11 mouse cellular contexts compared by ENCODE assay signal in genomic region chr4:149775330-149775729, GRCm38 (mm10). TPM values are rescaled to one million over a fixed set of nuclear protein-coding genes. Genes with fewer than 3 reads are reported as not detected.
A peak's percentile ranks its signal among the peaks of the same experiment; 100 is the strongest.
DNase-seq lines count a peak whose midpoint lies in the region; TF ChIP-seq lines count a peak whose summit lies in the region.
"Had no signal": no experiment of that assay in that cellular context is flagged by ENCODE, and none has a peak within 500 bp of the region (broad histone marks: within the 10 kb centered on the region; RNA-seq: fewer than 3 reads in every experiment).

No protein-coding gene starts in this region.

- intact Hi-C loops in left cerebral cortex, postnatal 4 days (cut with DNase I) = no loop called here
- intact Hi-C loops in left cerebral cortex, postnatal 10 days (cut with DNase I) = no loop called here
- intact Hi-C loops in gastrocnemius, adult 2 months (cut with DNase I) = loop anchor here (2.0 kb wide), 1 partner anchor 15 kb away; no protein-coding TSS in a partner anchor

- H3K27ac ChIP-seq in gastrocnemius, adult 2 months = peak overlapping the region; percentile 99
- H3K27ac ChIP-seq: embryonic facial prominence, embryonic 10.5 days; heart, embryonic 15.5 days; midbrain, embryonic 12.5 days had no signal

- DNase-seq in left cerebral cortex, postnatal 4 days = peak; percentile 66
- DNase-seq in left cerebral cortex, postnatal 10 days (ENCODE audit: extremely low spot score in 1 of 2, low spot score in 2 of 2) = no peak
- DNase-seq in adrenal gland, postnatal 10 days = peak; percentile 83
- DNase-seq in gastrocnemius, adult 2 months = peak; percentile 90
- peak; percentile 89 to 94 for DNase-seq in kidney, postnatal 36 days
- no peak for DNase-seq in layer of hippocampus, adult 8-10 months (ENCODE audit: low spot score in 2 of 2)
- DNase-seq in spleen, postnatal 36 days (ENCODE audit: low spot score in 2 of 2) = no peak
- DNase-seq: spleen, adult 18-20 months had no signal

- TF ChIP-seq CTCF in gastrocnemius, adult 2 months (IDR thresholded peaks at IDR 0.05) = no peak

- H3K4me3 ChIP-seq in gastrocnemius, adult 2 months = no peak overlapping the region
- H3K4me3 ChIP-seq: embryonic facial prominence, embryonic 10.5 days; heart, embryonic 15.5 days; midbrain, embryonic 12.5 days had no signal

RNA-seq across cellular contexts. Expression of gene Slc25a33, which starts 1.3 kb away (rescaled TPM):
- 10 to 100 TPM; 18.6 to 19.4 TPM for total RNA-seq in left cerebral cortex, postnatal 4 days (2021)
- 10 to 100 TPM; 29.2 to 32.7 TPM for total RNA-seq in left cerebral cortex, postnatal 10 days (2021)
- total RNA-seq in adrenal gland, postnatal 10 days (2021) = 10 to 100 TPM; 24.3 to 34.0 TPM
- 10 to 100 TPM; 11.3 to 11.7 TPM for total RNA-seq in gastrocnemius, adult 2 months (2021)
- 10 to 100 TPM; 29.9 to 33.1 (median 31.0) TPM for total RNA-seq in layer of hippocampus, adult 8-10 months (2022)

RNA-seq across cellular contexts. Expression of gene Tmem201, which starts 37.5 kb away (rescaled TPM):
- 10 to 100 TPM; 57.8 to 60.1 TPM for total RNA-seq in left cerebral cortex, postnatal 4 days (2021)
- 10 to 100 TPM; 57.9 to 59.5 TPM for total RNA-seq in left cerebral cortex, postnatal 10 days (2021)
- total RNA-seq in adrenal gland, postnatal 10 days (2021) = 10 to 100 TPM; 35.0 to 43.6 TPM
- 10 to 100 TPM; 37.2 to 51.0 TPM for total RNA-seq in gastrocnemius, adult 2 months (2021)
- 10 to 100 TPM; 63.5 to 75.6 (median 74.5) TPM for total RNA-seq in layer of hippocampus, adult 8-10 months (2022)

Comparison
In these comparisons a context has a peak if more than half of its experiments do, and no peak if none do; other contexts are left out.
1. DNase-seq: peak in left cerebral cortex, postnatal 4 days (single experiment), adrenal gland, postnatal 10 days (single experiment), gastrocnemius, adult 2 months (single experiment) and kidney, postnatal 36 days (2 of 2); none in left cerebral cortex, postnatal 10 days (0 of 2), layer of hippocampus, adult 8-10 months (0 of 2) and spleen, postnatal 36 days (0 of 2).